Mouse (Mus musculus) hindbrain, embryonic 12.5 days (tissue): ENCODE data around the gene Rbfox2. TPM values are rescaled to one million over a fixed set of nuclear protein-coding genes. Genes with fewer than 3 reads are reported as not detected.
"Not testable (repeated sequence)": the region's sequence is repeated elsewhere in the genome, so short reads cannot be mapped to it uniquely, and the experiment has no call there.

Source experiments
- ATAC-seq: fragments of 200-750 bp; cut with Nextera tagmentation; 2 replicates; pipeline ENCODE4 v1.8.0; 2017; ENCODE audit warnings: moderate TSS enrichment; ENCODE audit not compliant: low FRiP score
- H3K27ac ChIP-seq: fragments of 300-500 bp; sonication (generic); 2 replicates; pipeline ENCODE4 v1.5.1; 2016; ENCODE audit warnings: mild to moderate bottlenecking
- H3K27me3 ChIP-seq: fragments of 300-500 bp; sonication (generic); 2 replicates; pipeline ENCODE4 v1.6.1; 2016; ENCODE audit warnings: mild to moderate bottlenecking
- H3K36me3 ChIP-seq: fragments of 300-500 bp; sonication (generic); 2 replicates; pipeline ENCODE4 v1.6.1; 2016; ENCODE audit warnings: mild to moderate bottlenecking
- H3K4me1 ChIP-seq: fragments of 300-500 bp; sonication (generic); 2 replicates; pipeline ENCODE4 v1.6.1; 2016
- H3K4me2 ChIP-seq: fragments of 300-500 bp; sonication (generic); replicated peaks from 2 replicates; pipeline ENCODE4 v1.6.1; 2016; ENCODE audit warnings: mild to moderate bottlenecking
- H3K4me3 ChIP-seq: fragments of 300-500 bp; sonication (generic); 2 replicates; pipeline ENCODE4 v1.5.1; 2016; ENCODE audit warnings: mild to moderate bottlenecking
- H3K9ac ChIP-seq: fragments of 300-500 bp; sonication (generic); 2 replicates; pipeline ENCODE4 v1.6.1; 2016; ENCODE audit warnings: mild to moderate bottlenecking, moderate library complexity
- H3K9me3 ChIP-seq: fragments of 300-500 bp; sonication (generic); replicated peaks from 2 replicates; pipeline ENCODE4 v1.6.1; 2016; ENCODE audit warnings: mild to moderate bottlenecking
- WGBS: fragments of 180-500 bp; shearing (Covaris S2); methylation state at CpG from one replicate; pipeline ENCODE4 v1.1.7; 2016; 5-methylcytosine and 5-hydroxymethylcytosine counted together
- polyA plus RNA-seq: library from polyadenylated mRNA; unstranded; fragments of >200 nt; fragmentation: Nextera tagmentation; extraction: Ambion mirVana; gene quantifications from 2 replicates; pipeline ENCODE4 v1.2.1, GENCODE M21; 2016

Rbfox2 gene
- polyA plus RNA-seq, 1 experiment from 2014 or later: 156 TPM

DNA sequence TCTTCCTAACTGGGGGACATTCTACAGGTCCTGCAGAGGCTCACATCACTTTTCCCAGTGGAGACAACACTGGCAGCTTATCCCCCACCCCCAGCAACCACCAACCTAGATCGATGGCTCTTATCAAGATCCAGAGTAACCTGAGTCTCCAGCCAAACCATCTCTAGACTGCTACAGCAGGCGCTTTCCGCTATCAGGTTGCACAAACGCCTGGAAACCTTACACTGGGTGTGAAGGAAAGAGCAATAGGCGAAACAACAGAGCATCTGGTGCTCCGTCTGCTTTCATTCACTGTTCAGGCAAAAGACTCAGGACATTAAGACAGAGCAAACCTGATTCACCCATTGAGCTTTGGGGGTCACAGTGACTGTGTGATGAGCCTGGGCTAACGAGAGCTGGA, 15.3 kb downstream of the Rbfox2 start:
- Histone ChIP-seq H3K36me3 (no peaks in the 10 kb centered on the region), H3K9ac (no peak overlapping the region), H3K4me3 (no peak overlapping the region), H3K9me3 (no peaks in the 10 kb centered on the region), H3K27ac (0 out of 2 replicates have a peak overlapping the region, but pooled peaks have one; percentile 23), H3K4me1 (peaks cover 15% of the 10 kb centered on the region), H3K4me2 (no peak overlapping the region), H3K27me3 (no peaks in the 10 kb centered on the region)
- ATAC-seq: no peak
- WGBS: 50% methylated on average over 7 of the region's 7 CpGs

DNA sequence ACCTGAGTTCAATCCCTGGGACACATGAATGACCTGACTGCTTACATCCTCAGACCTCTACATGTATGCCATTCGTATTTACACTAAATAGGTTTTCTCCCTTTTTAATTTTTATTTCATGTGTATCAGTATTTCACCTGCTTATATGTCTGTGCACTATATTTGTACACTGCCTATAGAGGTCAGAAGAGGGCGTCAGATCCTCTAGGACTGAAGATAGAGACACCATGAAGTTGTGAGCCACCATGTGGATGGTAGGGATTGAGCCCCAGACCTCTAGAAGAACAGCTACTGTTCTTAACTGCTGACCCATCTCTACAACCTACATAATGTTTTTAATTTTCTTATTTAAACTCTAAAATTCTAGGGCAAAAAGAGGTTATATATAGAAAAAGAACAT, 16.5 kb downstream of the Rbfox2 start:
- no peaks in the 10 kb centered on the region for H3K36me3 ChIP-seq
- H3K9ac ChIP-seq: no peak overlapping the region
- H3K27ac ChIP-seq: no peak overlapping the region
- peaks cover 15% of the 10 kb centered on the region for H3K4me1 ChIP-seq
- H3K4me3 ChIP-seq: no peak overlapping the region
- no peaks in the 10 kb centered on the region for H3K9me3 ChIP-seq
- H3K4me2 ChIP-seq: no peak overlapping the region
- no peaks in the 10 kb centered on the region for H3K27me3 ChIP-seq
- WGBS: 78% methylated on average over 2 of the region's 2 CpGs
- ATAC-seq: no peak

DNA sequence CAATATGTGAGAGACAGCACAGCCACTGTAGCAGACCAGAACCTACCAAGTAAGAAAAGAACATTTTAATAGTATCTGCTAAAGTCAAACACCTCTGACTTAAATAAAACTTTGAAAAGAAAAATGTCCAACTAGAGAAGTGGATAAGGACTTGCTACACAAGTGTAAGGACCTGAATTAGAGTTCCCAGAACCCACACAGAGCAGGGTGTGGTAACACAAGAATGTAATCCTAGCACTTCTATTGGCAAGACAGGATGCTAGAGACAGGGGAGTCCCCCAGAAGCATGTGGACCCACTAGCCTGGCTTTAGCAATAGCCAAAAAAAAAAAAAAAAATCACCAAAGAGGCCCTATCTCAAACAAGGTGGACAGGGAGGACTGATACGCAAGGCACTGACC, 26.7 kb downstream of the Rbfox2 start:
- Histone ChIP-seq H3K4me1 (peaks cover 26% of the 10 kb centered on the region), H3K27me3 (no peaks in the 10 kb centered on the region), H3K4me3 (no peak overlapping the region), H3K4me2 (no peak overlapping the region), H3K9ac (no peak overlapping the region), H3K36me3 (no peaks in the 10 kb centered on the region), H3K9me3 (no peaks in the 10 kb centered on the region), H3K27ac (no peak overlapping the region)
- WGBS: 94% methylated on average over 1 of the region's 1 CpGs
- ATAC-seq: no peak

DNA sequence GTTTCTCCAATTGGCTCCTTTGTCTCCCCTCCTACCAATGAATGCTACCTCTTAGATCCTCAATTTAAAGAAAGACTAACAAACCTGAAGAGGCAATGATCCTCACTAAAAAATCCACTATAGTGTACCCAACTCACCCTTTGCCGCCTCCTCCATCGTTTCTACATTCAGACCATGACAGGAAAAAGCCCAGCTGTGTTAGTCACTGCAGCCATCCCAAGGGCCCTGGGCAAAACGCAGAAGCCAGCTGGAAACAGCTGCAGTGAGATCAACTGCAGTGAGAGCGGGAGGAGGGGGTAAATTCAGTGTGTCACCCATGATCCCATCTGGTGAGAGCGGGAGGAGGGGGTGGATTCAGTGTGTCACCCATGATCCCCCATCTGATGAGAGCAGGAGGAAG, 28.0 kb downstream of the Rbfox2 start:
- Histone ChIP-seq H3K27ac (no peak overlapping the region), H3K4me3 (no peak overlapping the region), H3K27me3 (no peaks in the 10 kb centered on the region), H3K9ac (no peak overlapping the region), H3K4me2 (no peak overlapping the region), H3K4me1 (peaks cover 26% of the 10 kb centered on the region), H3K9me3 (no peaks in the 10 kb centered on the region), H3K36me3 (no peaks in the 10 kb centered on the region)
- no peak for ATAC-seq
- 64% methylated on average over 5 of the region's 5 CpGs for WGBS

DNA sequence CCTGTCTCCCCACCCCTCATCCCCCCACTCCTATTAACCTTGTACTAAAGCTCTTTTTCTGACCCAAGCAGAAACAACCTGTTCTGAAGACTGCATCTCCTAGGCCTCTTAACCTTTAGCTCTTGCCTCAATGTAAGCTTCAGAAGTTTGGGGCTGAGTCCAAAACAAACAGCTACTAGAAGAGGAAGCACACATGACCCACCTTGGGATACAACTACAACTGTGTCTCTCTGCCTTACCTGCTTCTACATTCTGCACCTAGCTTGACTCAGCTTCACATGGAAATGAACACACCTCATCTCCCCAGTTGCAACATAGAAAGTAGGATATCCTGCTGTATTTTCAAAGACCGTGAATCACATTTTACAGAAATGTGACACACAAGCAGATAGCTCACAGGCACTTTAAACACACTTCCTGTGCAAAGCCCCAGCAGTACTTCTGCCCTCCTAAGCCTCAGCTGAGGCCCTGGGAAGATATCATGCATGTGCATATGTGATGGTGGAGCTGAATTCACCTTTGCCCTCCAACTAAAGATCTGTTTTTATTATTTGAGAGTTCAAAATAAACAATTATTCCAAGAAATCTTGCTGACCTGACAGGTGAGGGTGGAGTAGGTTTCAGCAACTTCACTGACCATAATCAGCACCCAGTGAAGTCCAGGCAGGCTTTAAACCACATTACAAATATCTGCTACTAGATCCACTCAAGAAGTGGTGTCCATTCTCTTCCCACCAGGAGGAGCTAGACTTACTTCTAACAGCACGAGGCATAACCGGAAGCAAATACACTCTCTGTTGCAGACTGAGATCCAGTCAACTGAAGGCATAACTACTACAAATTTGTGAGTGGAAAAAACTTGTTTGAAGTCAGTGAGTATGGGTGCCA, 29.7 kb downstream of the Rbfox2 start:
- no peaks in the 10 kb centered on the region for H3K36me3 ChIP-seq
- no peak overlapping the region for H3K27ac ChIP-seq
- H3K4me3 ChIP-seq: no peak overlapping the region
- WGBS: 77% methylated on average over 3 of the region's 3 CpGs
- no peak overlapping the region for H3K4me2 ChIP-seq
- H3K4me1 ChIP-seq: peaks cover 29% of the 10 kb centered on the region
- no peak for ATAC-seq
- no peak overlapping the region for H3K9ac ChIP-seq
- no peaks in the 10 kb centered on the region for H3K9me3 ChIP-seq
- H3K27me3 ChIP-seq: no peaks in the 10 kb centered on the region

DNA sequence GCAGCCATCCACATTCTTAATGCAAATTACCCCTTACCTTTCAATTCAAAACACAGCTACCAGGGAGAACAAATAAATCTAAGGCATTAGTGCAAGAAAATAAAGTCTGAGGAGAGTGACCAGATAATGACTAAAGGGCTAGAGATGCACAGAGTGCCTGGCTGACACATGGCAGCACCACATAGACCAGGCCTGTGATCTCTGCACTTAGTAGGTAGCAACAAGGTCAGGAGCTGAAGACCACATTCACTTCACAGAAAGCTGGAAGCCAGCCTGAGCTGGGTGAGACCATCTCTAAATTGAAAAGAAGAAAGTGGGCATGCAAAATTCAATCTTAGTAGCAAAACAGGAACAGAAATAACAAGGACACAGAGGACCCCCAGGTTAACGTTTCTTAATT, 30.5 kb downstream of the Rbfox2 start:
- Histone ChIP-seq H3K9me3 (no peaks in the 10 kb centered on the region), H3K4me2 (no peak overlapping the region), H3K27me3 (no peaks in the 10 kb centered on the region), H3K9ac (no peak overlapping the region), H3K4me3 (no peak overlapping the region), H3K27ac (no peak overlapping the region), H3K36me3 (no peaks in the 10 kb centered on the region), H3K4me1 (peaks cover 29% of the 10 kb centered on the region)
- 96% methylated on average over 1 of the region's 1 CpGs for WGBS
- no peak for ATAC-seq

DNA sequence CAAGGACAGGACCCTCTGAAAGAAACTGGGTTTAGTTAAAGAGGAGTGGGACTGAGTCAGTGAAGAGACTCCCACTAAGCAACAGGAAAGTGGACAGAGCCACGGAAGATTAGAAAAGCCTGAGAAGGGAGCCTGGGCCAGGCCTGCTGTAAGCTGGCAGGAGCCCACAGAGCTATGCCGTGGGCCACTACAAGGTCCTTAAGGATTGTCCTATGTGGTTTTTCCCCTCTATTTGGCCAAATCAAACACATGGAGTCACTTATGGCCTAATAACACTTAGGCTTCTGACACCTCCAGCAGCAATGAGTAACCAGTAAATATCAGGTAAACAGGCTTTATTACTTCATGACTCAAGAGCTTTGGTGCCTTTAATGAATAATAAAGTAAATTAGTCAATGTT, 31.2 kb downstream of the Rbfox2 start:
- WGBS: 87% methylated on average over 2 of the region's 2 CpGs
- Histone ChIP-seq H3K27me3 (no peaks in the 10 kb centered on the region), H3K4me2 (no peak overlapping the region), H3K36me3 (no peaks in the 10 kb centered on the region), H3K27ac (no peak overlapping the region), H3K4me3 (no peak overlapping the region), H3K4me1 (peaks cover 25% of the 10 kb centered on the region), H3K9me3 (no peaks in the 10 kb centered on the region), H3K9ac (no peak overlapping the region)
- ATAC-seq: no peak

DNA sequence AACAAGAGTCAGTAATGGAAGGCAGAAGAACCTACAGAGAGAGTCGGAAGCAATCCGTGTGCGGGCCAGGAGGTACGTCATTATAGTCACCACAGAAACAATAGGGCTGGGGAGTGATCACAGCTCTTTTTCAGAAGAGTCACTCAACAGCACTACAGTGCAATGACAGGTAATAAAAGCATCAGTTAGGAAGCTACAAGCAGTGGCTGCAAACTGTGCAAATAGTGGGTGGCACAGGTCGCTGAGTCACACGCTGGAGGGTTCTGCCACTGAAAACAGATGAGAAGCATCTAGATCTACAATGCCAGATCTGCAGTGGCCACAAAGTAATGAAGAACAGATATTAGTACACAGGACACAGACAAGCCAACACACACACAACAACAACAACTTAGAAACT, 32.9 kb downstream of the Rbfox2 start:
- Histone ChIP-seq H3K27me3 (no peaks in the 10 kb centered on the region), H3K4me1 (peaks cover 25% of the 10 kb centered on the region), H3K9ac (no peak overlapping the region), H3K9me3 (no peaks in the 10 kb centered on the region), H3K4me2 (no peak overlapping the region), H3K27ac (no peak overlapping the region), H3K36me3 (no peaks in the 10 kb centered on the region), H3K4me3 (no peak overlapping the region)
- ATAC-seq: no peak
- 84% methylated on average over 6 of the region's 6 CpGs for WGBS

DNA sequence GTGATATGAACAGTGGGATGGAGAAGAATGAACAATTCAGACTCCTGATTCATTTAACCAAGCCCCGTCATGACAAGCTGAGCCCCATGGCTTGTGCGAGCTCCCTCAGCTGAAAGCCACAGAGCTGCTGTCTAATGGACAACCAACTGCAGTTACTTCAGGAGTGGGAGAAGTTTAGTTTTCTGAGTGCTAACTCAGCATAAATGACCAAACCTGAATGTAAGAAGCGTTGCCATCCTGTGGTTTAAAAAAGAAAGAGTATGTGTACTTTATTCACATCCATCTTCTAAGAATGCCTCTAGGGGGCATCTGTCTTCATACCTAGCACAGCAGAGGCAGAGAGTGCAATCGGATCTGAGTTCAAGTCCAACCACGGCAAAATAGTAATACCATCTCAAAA, 35.5 kb downstream of the Rbfox2 start:
- no peak overlapping the region for H3K4me3 ChIP-seq
- no peaks in the 10 kb centered on the region for H3K36me3 ChIP-seq
- H3K4me2 ChIP-seq: no peak overlapping the region
- no peak for ATAC-seq
- 91% methylated on average over 5 of the region's 5 CpGs for WGBS
- H3K9me3 ChIP-seq: no peaks in the 10 kb centered on the region
- H3K9ac ChIP-seq: no peak overlapping the region
- H3K4me1 ChIP-seq: peaks cover 19% of the 10 kb centered on the region
- H3K27ac ChIP-seq: no peak overlapping the region
- H3K27me3 ChIP-seq: no peaks in the 10 kb centered on the region

DNA sequence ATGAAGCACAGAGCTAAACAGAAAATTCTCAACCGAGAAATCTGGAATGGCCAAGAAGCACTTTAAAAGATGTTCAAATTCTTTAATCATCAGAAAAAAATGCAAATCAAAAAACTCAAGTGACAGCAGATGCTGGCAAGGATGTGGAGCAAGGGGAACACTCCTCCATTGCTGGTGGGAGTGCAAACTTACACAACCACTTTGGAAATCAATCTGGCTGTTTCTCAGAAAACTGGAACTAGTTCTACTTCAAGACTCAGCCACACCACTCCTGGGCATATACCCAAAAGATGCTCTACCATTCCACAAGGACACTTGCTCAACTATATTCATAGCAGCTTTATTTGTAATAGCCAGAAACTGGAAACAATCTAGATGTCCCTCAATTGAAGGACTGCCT, 37.3 kb downstream of the Rbfox2 start:
- not testable (repeated sequence) for H3K36me3 ChIP-seq, H3K27me3 ChIP-seq, H3K9ac ChIP-seq, H3K4me3 ChIP-seq, H3K27ac ChIP-seq, ATAC-seq, H3K4me2 ChIP-seq, H3K9me3 ChIP-seq
- WGBS: 93% methylated on average over 1 of the region's 1 CpGs
- H3K4me1 ChIP-seq: peaks cover 21% of the 10 kb centered on the region

DNA sequence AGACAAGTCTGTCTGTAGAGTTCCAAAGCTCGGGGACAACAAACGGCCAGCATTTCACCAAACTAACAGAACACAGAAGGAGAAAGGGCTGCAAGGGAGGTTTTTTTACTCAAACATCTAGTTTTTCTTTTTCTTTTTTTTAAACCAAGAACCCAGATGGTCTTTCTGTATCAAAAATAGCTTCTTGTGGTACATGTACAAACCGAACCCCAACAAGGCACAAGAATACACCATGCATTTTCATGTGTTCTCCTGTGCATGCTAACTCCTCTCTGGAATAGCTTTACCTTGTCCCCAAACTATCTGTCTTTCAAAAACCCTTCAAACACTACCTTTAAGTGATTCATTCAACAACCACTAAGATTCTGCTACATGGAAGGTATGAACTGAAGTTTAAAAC, 38.4 kb downstream of the Rbfox2 start:
- Histone ChIP-seq H3K9ac (no peak overlapping the region), H3K27me3 (no peaks in the 10 kb centered on the region), H3K4me2 (no peak overlapping the region), H3K4me1 (peaks cover 21% of the 10 kb centered on the region), H3K9me3 (no peaks in the 10 kb centered on the region), H3K27ac (no peak overlapping the region), H3K36me3 (no peaks in the 10 kb centered on the region), H3K4me3 (no peak overlapping the region)
- no peak for ATAC-seq
- WGBS: 91% methylated on average over 3 of the region's 3 CpGs

DNA sequence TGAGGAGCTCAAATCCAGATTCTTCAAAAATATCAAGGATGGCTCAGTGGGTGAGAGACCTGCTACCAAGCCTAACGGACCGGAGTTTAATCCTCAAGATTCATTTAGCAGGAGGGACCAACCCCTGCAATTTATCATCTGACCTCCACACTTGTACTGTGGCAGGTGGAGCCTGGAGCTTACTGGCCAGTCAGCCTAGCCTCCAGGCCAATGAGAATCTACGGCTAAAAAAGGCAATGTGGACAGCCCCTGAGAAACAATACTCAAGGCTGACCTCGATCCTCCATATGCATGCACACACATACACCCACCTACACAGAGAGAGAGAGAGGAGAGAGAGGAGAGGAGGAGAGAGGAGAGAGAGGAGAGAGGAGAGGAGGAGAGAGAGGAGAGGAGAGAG, 41.5 kb downstream of the Rbfox2 start:
- Histone ChIP-seq H3K27me3 (no peaks in the 10 kb centered on the region), H3K9me3 (no peaks in the 10 kb centered on the region), H3K36me3 (no peaks in the 10 kb centered on the region), H3K9ac (no peak overlapping the region), H3K27ac (no peak overlapping the region), H3K4me2 (no peak overlapping the region), H3K4me3 (no peak overlapping the region), H3K4me1 (peaks cover 17% of the 10 kb centered on the region)
- no peak for ATAC-seq
- WGBS: 42% methylated on average over 4 of the region's 4 CpGs

DNA sequence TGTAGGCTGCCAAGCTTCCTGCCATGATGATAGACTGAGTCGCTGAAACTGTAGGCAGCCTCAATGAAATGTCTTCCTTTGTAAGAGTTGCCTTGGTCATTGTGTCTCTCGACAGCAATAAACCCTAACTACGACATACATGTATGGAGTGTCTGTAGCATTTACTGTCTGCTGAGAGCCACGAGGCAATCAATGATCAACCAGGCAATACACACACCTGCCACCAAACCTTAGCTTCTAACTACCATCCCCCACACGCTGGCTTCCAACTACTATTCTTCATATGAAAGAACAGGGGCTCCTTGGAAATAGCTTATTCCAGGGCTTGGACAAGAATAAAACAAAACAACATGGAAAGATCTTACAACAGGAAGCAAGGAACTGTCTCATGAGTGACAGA, 42.5 kb downstream of the Rbfox2 start:
- H3K4me3 ChIP-seq: no peak overlapping the region
- H3K9me3 ChIP-seq: no peaks in the 10 kb centered on the region
- no peak for ATAC-seq
- 87% methylated on average over 5 of the region's 5 CpGs for WGBS
- H3K4me2 ChIP-seq: no peak overlapping the region
- H3K27ac ChIP-seq: no peak overlapping the region
- peaks cover 17% of the 10 kb centered on the region for H3K4me1 ChIP-seq
- no peaks in the 10 kb centered on the region for H3K27me3 ChIP-seq
- H3K36me3 ChIP-seq: no peaks in the 10 kb centered on the region
- no peak overlapping the region for H3K9ac ChIP-seq
